Mouse (Mus musculus) layer of hippocampus, postnatal 10 days (tissue): ENCODE results near the gene Itgb5. TPM values are rescaled to one million over a fixed set of nuclear protein-coding genes. Genes with fewer than 3 reads are reported as not detected.
A peak's percentile ranks its signal among the peaks of the same experiment; 100 is the strongest.

ENCODE experiments used
- DNase-seq, 2 experiments: peaks; one replicate each; pipeline ENCODE4 v3.0.0; 2021; ENCODE audit warnings: low spot score in 2 of 2
- total RNA-seq, 2 experiments: library from RNA; stranded (reverse); gene quantifications; 2 replicates each; pipeline ENCODE4 v1.2.3; 2021

Itgb5 gene
- total RNA-seq, 2 experiments from 2014 or later = 33.7 to 37.6 TPM

DNA sequence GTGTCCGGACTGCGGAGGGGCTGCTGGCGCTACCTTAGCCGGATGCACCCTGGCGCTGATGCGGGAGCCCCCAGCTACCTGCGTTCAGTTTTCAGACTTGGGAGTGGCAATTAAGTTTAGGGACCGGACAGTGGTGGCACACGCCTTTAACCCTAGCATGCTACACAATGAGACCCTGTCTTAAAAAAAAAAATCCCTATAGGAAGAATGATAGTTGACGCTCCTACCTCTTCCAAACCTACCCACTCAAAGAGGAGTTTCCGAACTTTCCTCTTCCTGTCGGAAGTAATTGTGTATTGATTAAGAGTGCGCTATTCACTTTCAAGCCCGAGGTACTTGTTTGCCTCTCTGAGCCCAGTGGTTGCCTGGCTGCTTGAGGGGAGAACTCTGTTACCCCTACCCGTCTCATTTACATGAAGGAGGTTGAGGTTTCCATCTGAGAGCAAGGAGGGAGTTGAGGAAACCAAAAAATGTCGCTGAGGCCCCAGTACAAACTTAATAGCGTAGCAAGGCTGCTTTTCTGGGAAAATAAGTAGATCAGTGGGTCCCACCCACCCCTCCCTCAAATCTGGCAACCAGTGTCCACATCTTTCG, 1.1 kb downstream of the Itgb5 start:
- DNase-seq = no peak

DNA sequence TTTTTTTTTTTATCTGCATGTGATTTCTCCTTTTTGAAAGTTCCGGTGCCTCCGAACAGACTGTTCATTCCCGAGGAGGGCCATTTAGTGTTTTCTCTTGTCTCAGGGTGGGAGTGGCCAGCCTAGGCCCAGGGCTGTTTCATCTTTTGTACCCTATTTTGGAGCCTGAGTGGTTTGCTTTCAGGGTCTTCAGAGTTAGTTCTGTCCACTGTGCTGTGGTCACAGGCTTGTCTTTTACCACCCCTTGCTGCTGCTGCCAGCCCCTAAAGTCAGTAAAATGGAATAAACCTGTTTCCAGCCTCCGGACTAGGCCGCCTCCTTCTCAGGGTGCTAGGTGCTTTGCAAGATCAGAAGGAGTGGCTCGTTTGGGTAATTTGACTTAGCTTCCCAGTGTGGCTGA, 2.6 kb downstream of the Itgb5 start:
- no peak for DNase-seq

DNA sequence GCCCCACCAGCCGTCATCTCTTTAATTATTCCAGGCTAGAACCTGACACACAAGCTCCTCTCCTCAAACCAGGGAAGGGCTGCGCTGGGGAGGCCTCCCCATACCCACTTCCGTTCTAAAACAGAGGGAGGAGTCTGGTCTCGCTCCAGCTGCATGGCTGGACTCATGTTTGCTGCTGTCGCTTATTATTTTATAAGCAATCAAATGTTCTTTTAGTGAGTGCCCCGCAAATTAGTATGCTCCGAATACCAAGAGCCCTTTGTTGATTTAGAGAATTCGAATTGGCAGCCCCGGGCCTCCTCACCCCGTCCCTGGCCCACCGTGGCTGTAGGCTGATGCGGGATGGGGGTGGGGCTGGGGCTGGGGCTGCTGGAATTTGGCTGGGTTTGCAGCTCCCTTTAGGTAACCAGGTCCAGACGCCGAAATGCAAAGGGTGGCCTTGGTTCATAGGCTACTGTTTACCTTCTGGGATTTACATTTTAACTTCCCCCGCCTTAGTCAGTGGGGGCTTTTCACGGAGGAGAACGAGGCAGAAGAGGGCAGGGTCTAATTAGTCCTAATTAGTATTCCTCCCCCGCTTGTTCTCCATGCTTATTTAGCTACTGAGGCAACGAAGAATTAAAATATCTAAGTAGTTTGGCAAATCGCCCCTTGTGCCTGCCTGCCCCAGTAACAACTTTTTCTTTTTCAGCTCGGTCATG, 3.4 kb downstream of the Itgb5 start:
- peak in 1 of 2 experiments; percentile 39 for DNase-seq

DNA sequence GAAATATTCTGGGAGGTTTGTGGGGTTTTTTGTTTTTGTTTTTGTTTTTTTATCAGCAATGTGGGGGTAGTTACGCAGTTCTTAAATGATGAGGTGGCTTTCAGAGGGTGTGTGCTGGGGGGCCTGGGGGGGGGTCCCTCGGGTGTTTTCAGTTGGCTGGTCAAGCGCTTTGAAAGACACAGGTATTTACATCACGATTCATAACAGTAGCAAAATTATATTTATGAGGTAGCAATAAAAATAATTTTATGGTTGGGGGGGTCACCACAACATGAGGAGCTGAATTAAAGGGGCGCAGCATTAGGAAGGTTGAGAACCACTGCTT, 3.9 kb downstream of the Itgb5 start:
- DNase-seq = no peak

DNA sequence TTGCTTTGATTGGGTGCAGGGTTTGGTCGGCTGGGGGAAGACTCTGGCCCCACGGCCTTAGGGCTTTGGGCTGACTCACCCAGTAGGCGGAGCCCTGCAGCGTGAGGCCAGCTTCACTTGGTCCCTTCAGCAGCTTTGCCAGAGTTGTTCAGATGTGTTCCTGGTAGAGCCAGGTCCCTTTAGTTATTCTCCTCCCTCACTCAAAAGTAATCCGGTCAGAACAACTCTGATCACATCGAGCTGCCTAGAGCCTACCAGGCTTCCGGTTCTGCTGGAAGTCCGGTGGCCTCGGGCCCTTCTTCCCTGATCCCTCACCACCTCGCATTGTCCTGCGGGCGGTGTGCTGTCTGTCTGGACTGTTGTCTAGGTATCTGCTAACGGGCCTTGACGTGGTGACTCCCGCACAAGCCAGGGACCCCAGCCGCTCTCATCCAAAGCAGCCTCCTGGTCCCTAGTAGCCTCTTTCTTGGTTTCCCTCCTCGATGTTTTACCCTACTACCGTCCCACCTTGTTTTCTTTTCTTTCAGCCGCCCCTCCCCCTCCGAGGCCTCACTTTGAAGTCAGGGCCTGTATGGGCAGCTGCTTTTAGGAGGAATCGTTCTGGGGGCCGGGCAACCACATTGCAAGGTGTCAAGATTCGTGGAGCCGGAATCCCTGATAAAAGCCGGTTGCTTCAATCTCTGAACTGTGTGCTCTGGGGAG, 4.5 kb downstream of the Itgb5 start:
- DNase-seq = peak in 1 of 2 experiments; percentile 37

DNA sequence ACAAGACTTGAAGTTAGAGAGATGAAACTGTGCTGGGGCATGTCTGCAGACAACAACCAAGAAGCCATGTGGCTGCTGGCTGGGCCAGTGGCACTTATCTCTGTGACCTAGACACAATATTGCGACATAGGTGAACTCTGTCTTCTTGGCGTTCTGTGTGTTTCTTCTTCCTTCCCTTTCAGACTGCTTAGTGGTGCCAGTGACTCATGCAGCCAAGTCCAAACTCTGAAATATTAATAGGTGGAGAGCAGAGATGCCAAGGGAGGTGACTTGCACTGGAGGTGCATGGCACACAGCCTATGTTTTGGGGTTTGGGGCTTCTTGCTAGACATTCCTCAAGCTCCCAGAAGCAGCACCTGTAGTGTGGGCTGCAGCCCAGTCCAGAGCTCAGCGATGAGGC, 7.2 kb downstream of the Itgb5 start:
- no peak for DNase-seq

DNA sequence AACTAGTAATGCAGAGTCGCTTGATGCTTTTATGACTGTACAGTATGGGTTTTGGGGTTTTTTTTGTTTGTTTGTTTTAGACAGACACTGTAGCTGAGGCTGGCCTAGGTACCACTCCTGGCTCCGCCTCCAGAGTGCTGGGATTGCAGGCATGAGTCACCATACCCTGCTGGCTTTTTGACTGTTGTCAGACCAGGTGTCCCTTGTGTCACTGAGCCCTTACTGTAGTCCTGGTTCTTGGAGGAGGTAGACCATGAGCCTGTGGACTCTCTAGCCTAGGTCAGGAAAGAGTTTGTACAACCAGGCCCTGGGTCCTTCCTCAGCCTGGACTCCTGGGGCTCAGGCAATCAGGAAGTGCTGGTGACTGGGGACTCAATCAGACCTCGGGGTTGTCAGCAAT, 7.7 kb downstream of the Itgb5 start:
- DNase-seq = no peak

DNA sequence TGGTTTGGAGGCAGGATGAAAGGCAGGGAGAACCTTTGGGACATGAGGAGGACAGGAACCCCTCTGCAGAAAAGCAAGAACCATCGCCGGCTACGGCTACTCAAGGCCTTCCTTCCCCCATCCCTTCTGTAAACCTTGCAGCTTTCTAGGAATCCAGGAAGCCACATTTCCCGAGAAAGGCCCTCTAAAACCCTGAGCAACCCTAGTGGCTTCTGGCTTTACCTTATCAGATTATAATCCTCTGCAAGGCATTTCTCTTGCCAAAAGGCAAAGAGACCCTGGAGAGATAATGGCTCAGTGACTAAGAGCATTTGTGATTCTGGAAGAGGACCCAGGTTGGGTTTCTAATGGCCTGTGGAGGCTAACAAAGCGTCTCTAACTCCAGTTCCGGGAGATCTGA, 11.2 kb downstream of the Itgb5 start:
- no peak for DNase-seq

DNA sequence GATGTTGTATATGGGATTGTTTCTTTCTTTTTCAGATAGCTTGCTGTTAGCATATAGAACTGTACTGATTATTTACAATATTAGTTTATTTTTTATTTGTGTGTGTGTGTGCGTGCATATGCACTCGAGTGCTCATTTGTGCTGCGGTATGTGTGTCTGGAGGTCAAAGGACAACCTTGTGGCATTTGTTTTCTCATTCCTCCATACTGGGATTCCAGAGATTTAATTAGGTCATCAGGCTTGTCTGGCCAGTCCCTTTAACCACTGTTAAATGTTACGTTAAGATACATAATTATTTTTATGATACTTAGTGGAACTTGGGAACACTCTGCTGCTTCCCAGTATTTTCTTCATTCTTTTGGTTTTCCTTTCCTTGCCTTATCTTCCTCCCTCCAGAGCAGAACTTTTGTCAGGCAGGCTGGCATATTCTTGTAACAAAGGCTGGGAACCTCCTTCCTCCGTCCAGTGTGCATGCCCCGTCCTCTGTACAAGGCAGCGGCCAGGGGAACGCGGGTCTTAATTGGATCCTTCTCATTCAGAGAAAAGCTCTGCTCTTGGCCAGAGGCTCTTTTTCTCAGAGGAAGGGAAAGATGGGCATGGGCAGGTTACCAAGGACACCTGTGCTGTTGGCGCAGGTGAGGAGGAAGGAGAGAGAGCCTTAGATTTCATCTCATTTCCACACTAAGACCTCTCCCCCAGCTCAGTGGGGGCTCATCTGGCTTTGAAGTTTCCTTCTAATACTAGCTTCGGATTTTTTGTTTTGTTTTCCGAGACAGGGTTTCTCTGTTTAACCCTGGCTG, 12.8 kb downstream of the Itgb5 start:
- DNase-seq = no peak

DNA sequence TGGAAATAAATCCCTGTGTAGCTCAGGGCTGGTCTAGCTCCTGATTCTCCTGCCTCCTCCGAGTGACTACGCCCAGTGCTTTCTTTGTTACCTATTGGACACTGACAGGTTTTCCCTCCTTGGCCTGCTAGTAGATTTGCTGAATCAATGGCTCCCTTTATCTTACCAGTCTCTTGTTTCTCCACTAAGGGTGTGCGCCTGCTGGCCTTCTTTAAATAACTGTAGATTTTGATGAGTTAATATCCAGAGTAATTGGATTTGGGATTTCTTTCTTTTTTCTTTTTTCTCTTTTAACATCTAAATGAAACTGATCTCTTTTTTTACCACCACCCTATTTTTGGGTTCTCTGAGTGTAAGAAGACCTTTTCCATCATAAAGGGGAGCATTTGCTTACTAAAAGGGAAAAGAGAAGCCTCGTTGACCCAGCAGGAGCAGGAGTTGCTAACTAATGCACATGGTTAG, 14.7 kb downstream of the Itgb5 start:
- no peak for DNase-seq

DNA sequence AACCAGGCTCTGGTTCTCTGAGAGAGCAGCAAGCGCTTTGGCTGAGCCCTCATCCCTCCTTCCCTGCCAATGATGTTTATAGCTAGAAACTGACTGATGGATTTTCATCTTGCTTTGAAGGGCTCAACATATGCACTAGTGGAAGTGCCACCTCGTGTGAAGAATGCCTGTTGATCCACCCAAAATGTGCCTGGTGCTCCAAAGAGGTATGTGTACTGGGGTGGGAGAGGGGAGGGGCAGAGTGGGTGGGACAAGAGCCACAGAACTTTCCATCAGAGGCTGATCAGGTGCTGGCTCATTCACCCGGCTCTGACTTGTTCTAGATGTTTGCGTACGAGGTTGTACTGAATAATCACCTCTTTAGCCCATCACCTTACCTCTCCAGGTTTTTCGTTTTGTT, 15.4 kb downstream of the Itgb5 start:
- DNase-seq = no peak

DNA sequence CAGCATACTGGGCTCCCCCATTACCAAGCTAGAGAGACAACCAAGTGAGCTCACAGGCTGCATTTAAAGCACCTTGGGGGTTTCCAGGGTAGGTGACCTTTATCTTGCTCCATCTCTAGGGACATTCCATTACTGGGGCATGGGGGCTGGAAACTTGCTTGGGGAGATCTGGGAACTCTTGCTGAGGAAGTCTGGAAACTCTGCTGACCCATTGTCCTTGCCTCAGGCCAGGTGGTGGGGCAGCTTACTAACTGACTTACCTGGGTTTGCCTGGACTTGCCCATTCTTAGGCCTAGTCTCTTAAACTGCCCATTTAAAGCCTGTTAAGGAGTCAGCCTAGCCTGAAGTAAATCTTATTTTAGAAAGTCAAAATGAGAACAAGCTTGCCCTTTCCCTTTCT, 23.8 kb downstream of the Itgb5 start:
- DNase-seq = no peak

DNA sequence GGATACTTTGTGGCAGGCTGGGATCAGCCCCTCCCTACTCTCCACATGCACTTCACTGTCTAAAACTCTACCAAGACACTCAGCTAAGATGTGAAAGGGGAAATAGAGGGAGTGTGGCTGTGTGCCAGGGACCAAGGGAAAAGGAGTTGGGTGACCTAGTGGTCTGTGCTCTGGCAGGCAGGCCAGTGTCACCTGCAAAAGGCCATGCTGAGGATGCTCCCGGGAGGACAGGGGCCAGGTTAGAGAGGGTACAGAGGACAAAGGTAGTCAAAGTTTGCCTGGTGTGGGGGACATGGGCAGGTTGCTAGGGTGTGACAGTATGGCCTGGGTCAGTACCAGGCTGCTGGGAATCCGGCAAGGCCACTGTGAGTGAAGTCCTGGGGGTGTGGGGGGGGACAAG, 29.3 kb downstream of the Itgb5 start:
- DNase-seq = no peak

DNA sequence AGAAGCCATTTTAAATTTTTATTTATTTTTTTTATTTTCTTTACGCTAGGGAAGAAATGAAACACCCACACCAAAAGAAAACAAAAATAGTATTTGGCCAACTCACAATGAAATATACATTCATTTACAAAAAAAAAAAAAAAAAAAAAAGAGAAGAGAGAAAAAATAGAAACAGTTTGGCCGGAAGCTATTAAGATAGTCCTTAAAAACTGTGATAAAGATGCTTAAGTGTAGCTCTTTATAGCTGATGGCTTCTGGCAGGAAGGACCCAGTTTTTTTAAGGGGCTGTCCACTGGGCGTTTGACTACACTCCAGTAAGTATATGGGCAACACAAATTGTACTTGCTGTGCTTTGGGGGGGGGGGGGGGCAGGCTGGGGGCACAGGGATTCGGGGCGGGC, 29.9 kb downstream of the Itgb5 start:
- DNase-seq = no peak

DNA sequence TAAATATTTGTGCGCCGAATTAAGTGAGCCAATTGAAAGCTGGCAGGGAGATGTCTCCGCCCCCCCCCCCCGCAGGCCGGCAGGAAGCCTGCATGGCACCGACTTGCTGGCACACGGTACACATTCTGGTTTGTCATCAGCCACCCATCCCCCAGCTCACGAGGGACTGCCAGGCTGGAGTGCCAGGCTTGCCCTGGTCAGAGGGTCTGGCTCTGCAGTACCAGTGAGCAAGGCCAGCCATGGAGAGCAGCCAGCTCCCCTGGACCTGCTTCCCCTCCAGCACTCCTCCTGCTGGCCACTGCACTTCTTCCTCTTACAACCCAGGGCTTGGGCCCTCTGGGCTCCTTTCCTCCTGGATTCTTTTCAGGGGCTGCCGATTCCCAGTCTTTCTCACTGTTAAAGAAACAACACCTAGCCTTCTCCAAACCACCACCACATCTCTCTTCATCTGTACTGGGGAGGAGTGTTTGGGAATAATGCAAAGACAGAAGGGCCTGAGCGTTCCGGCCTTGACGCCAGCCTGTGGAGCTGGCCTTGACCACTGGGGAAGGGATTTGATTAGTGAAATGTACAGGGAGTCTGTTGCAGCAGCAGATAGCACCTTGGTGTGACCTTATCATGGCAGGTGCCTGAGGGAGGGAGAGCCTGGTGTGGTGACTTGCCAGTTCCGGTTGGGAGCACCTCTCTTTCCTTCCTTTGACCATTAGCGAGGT, 30.7 kb downstream of the Itgb5 start:
- peak; percentile 84 to 89 for DNase-seq

DNA sequence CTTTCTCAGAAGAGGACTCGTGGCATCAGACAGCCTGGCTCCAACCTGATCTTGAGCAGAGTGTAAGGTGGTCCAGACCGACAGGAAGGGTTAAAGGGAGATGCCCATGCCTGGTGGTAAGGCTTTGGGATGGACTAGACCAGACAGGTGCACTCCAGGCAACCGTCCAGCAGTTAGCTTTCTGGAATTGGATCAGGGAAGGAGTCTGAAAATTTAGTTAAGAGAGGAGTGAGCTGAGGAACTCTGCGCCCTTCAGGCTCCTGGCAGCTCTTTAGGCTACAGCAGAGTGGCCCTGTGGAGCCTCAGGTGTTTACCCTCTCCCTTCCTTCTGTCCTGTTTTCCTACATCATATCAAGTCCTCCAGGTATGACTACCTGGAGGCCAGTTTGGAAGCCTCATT, 32.9 kb downstream of the Itgb5 start:
- no peak for DNase-seq

DNA sequence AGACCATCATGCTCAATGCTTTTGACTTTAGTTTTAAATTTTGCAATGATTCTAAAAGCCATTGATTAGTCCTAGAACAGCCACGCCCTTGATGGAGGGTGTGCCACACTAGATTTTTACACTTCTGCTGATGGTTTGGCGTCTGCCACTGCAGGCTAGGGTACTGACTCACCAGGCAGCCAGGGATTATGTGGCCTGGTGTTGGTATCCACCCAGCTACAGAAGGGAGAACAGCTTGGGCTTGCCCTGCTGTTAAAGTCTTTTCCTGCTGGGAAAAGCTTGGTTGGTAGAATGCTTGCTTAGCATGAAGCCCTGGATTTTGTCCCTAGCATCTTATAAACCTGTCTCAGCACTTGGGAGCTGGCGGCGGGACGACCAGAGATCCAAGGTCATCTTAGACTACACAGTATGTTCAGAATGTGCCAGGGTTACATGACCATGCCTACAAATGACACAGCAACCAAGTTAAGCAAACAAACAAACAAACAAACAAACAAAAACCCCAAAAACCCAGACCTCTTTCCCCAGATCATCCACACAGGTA, 33.8 kb downstream of the Itgb5 start:
- no peak for DNase-seq

DNA sequence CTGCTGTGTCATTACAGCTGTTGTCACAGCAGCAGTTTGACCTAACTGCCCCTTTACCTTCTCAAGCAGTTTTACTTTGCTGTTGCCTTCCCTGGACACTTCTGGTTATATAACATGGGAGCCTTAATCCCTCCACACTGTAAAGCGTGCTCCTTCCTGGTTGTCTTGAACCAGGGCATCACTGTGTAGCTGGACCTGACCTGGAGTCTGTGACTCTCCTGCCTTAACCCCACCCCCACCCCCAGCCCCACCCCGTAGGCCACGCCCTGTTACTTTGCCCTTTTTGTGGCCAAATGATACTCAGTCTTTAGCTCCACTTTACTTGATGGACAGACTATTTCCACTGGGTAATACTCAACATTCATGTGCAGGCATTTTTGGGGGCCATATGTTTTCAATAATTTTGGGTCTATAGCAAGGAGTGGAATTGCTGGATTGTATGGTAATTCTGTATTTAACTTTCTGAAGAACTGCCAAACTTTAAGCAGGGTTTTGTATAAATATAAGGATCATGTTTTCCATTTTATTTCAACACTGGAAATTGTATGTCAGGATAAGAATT, 40.8 kb downstream of the Itgb5 start:
- no peak for DNase-seq

DNA sequence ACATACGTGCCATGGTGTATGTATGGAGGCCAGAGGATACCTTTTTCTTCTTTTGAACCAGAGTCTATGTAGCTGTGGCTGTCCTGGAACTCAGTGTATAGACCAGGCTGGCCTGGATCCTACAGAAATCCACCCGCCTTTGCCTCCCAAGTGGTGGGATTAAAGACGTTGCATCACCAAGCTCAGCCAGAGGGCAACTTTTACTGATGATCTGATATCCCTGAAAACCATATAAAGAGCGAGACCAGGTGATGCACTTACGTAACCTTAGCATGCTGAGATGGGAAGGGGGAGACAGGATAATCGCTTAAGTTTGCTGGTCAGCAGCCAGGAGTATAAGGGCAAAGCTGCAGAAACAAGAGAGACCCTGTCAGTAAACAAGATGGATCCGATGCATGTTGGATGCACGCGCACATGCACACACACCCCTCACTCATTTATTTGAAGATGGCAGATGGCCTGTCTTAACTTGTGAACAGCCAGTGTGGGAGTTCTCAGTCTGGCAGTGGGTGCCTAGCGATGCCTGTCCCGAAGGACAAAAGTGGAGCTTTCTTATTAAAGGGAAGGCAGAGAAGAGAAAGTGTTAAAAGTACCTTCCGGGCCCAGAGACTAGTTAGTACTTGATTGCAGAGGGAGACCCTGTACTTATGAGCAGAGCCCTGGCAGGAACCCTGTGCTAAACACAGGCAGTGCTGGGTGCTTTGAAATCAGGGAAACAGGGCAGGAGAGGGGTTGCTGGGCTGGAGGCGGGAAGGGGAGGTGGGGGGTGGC, 41.7 kb downstream of the Itgb5 start:
- DNase-seq = no peak
